Mouse (Mus musculus): ENCODE results near the gene Hcls1. TPM values are rescaled to one million over a fixed set of nuclear protein-coding genes. Genes with fewer than 3 reads are reported as not detected.

Hcls1 gene
- total and polyA plus RNA-seq, 2 experiments from 2014 or later = 3.9 to 4.7 TPM

DNA sequence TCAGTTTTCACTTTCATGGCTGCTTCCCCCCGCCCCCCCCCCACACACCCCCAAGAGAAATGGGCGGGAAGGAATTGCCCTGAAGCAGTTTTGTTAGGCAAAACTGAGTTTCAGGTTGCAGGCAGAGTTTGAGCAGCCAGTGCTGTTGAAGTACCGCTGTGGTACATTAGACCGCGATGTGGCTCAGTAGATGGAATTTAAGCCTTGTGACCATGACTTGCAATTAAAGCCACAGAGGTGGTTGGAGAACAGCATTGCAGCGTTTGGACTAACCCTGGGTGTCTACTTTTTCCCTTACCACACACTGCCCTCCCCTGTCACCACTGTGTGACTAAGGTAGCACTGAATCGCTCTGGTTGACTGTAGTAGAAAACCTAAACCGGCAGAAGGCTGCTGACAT is 54.7 kb downstream of the Hcls1 start:
- 0 out of 2 replicates have a peak, but pooled peaks have one; percentile 13 for TF ChIP-seq CTCF (IDR thresholded peaks at IDR 0.05; ENCODE audit: low read depth)
- TF ChIP-seq EP300 (IDR thresholded peaks at IDR 0.05; ENCODE audit: low read depth) = no peak
- Histone ChIP-seq H3K4me2 (ENCODE audit: low read depth, low read length) (peak overlapping the region; percentile 71), H3K4me3 (ENCODE audit: low read depth, low read length) (peak overlapping the region; percentile 58), H3K27ac (ENCODE audit: low read depth) (peak overlapping the region; percentile 97), H3K9me3 (replicated peaks; ENCODE audit: control insufficient read depth, low read length) (no peaks in the 10 kb centered on the region), H3K27me3 (ENCODE audit: control insufficient read depth, insufficient read depth, low read length) (no peaks in the 10 kb centered on the region), H3K9ac (replicated peaks; ENCODE audit: low read depth, low read length) (peak overlapping the region; percentile 73), H3K36me3 (replicated peaks; ENCODE audit: control insufficient read depth, insufficient read depth, low read length) (no peaks in the 10 kb centered on the region), H3K4me1 (ENCODE audit: control insufficient read depth, insufficient read depth) (peaks cover 12% of the 10 kb centered on the region)
- ATAC-seq (ENCODE audit: insufficient read depth, low read depth) = peak; percentile 78
- peak; percentile 78 for DNase-seq (ENCODE audit: low spot score)
- WGBS = 29% methylated on average over 8 of the region's 8 CpGs

DNA sequence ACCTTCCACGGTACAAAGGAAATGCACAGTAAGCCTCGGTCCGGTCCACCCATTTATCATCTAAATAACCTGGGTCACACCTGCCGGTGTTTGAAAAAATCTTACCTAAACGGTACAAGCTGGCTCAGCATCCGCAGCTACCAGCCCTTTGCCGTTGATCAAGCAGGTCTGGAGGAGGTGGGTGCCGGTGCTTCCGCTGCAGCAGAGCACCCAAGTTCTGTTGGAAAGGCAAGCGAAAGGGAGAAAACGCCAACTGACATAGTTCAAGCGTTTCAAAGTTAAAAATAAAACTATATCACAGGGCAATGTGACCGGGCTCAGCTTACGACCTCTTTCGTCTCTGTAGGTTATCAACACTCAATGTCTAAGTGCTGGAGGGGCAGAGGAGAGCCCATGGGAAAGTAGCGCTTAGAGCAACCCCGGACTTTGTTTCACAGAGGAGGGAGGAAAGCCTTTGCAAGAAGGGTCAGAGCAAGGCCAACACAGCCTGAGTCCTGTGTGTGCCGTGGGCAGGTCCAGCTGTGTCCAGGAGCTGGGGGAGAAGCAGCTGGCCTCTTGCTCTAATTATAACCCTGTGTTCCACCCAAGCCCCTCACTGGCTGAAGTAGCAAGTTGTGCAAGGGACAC is 55.3 kb downstream of the Hcls1 start, which contains the start of gene Fbxo40:
Fbxo40 (minus strand) TSS at position 469 of the 627 bp plus-strand sequence.
- TF ChIP-seq EP300 (IDR thresholded peaks at IDR 0.05; ENCODE audit: low read depth) = no peak
- no peak for TF ChIP-seq CTCF (IDR thresholded peaks at IDR 0.05; ENCODE audit: low read depth)
- DNase-seq (ENCODE audit: low spot score) = peak; percentile 84
- no peaks in the 10 kb centered on the region for H3K27me3 ChIP-seq (ENCODE audit: control insufficient read depth, insufficient read depth, low read length)
- H3K27ac ChIP-seq (ENCODE audit: low read depth) = peak within 1 kb of the TSS; percentile 97
- ATAC-seq (ENCODE audit: insufficient read depth, low read depth) = peak; percentile 87
- H3K36me3 ChIP-seq (replicated peaks; ENCODE audit: control insufficient read depth, insufficient read depth, low read length) = no peaks in the 10 kb centered on the region
- H3K9ac ChIP-seq (replicated peaks; ENCODE audit: low read depth, low read length) = peak within 1 kb of the TSS; percentile 73
- H3K4me1 ChIP-seq (ENCODE audit: control insufficient read depth, insufficient read depth) = peaks cover 12% of the 10 kb centered on the region
- H3K9me3 ChIP-seq (replicated peaks; ENCODE audit: control insufficient read depth, low read length) = no peaks in the 10 kb centered on the region
- peak within 1 kb of the TSS; percentile 71 for H3K4me2 ChIP-seq (ENCODE audit: low read depth, low read length)
- H3K4me3 ChIP-seq (ENCODE audit: low read depth, low read length) = peak within 1 kb of the TSS; percentile 58
- 26% methylated on average over 18 of the region's 18 CpGs for WGBS

DNA sequence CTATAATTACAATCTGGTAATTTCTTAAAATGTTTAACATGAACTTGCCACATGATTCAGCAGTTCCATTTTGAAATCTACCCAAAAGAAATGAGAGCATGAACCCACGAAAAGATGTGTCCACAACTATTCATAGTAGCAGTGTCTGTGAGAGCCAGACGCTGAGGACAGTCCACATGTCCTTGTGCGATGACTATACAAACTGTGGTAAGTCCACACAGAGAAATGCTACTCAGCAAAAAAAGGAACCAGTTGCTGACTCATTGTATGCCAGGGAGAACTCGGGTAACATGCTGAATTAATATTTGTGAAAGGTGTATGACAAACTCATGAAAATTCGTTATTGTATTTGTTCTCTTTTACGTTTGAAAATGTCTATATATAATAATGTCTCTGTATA is 62.9 kb downstream of the Hcls1 start:
- Histone ChIP-seq H3K9me3 (replicated peaks; ENCODE audit: control insufficient read depth, low read length) (no peaks in the 10 kb centered on the region), H3K36me3 (replicated peaks; ENCODE audit: control insufficient read depth, insufficient read depth, low read length) (no peaks in the 10 kb centered on the region), H3K27ac (ENCODE audit: low read depth) (no peak overlapping the region), H3K4me1 (ENCODE audit: control insufficient read depth, insufficient read depth) (no peaks in the 10 kb centered on the region), H3K4me3 (ENCODE audit: low read depth, low read length) (no peak overlapping the region), H3K27me3 (ENCODE audit: control insufficient read depth, insufficient read depth, low read length) (no peaks in the 10 kb centered on the region), H3K9ac (replicated peaks; ENCODE audit: low read depth, low read length) (no peak overlapping the region), H3K4me2 (ENCODE audit: low read depth, low read length) (no peak overlapping the region)
- DNase-seq (ENCODE audit: low spot score) = no peak
- 68% methylated on average over 6 of the region's 6 CpGs for WGBS
- no peak for TF ChIP-seq EP300 (IDR thresholded peaks at IDR 0.05; ENCODE audit: low read depth)
- TF ChIP-seq CTCF (IDR thresholded peaks at IDR 0.05; ENCODE audit: low read depth) = no peak
- no peak for ATAC-seq (ENCODE audit: insufficient read depth, low read depth)

DNA sequence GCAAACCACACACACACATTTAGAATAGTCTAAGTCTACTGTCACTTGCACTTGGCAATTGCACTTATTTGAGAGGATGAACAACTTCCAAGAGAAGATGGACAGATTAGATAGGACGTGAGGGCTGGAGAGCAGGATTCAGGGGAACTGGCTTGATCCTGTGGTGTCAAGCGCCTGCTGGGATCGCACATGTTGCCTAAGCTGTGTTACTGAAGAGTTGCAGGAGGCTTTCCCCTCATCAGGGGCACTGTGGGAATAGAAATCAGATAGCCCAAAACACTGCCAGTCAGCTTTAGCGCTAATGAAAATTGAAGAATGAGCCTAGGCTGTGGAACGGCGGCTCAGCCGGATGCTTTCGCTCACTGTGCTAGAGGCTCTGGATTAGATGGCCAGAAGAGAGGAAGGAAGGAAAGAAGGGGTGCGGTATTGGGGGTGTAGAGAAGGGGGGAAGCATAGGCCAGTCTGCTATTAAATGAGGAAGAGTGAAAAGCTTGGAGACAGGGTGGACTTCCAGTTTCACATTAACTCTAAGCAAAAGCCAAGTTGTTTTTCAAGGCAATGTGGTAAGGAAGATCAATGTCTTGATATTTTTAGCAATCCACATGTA is 64.7 kb downstream of the Hcls1 start:
- Histone ChIP-seq H3K36me3 (replicated peaks; ENCODE audit: control insufficient read depth, insufficient read depth, low read length) (no peaks in the 10 kb centered on the region), H3K9ac (replicated peaks; ENCODE audit: low read depth, low read length) (no peak overlapping the region), H3K4me2 (ENCODE audit: low read depth, low read length) (no peak overlapping the region), H3K27ac (ENCODE audit: low read depth) (no peak overlapping the region), H3K4me3 (ENCODE audit: low read depth, low read length) (no peak overlapping the region), H3K4me1 (ENCODE audit: control insufficient read depth, insufficient read depth) (no peaks in the 10 kb centered on the region), H3K27me3 (ENCODE audit: control insufficient read depth, insufficient read depth, low read length) (no peaks in the 10 kb centered on the region), H3K9me3 (replicated peaks; ENCODE audit: control insufficient read depth, low read length) (no peaks in the 10 kb centered on the region)
- no peak for TF ChIP-seq EP300 (IDR thresholded peaks at IDR 0.05; ENCODE audit: low read depth)
- TF ChIP-seq CTCF (IDR thresholded peaks at IDR 0.05; ENCODE audit: low read depth) = no peak
- 58% methylated on average over 9 of the region's 9 CpGs for WGBS
- ATAC-seq (ENCODE audit: insufficient read depth, low read depth) (no peak), DNase-seq (ENCODE audit: low spot score) (no peak)

DNA sequence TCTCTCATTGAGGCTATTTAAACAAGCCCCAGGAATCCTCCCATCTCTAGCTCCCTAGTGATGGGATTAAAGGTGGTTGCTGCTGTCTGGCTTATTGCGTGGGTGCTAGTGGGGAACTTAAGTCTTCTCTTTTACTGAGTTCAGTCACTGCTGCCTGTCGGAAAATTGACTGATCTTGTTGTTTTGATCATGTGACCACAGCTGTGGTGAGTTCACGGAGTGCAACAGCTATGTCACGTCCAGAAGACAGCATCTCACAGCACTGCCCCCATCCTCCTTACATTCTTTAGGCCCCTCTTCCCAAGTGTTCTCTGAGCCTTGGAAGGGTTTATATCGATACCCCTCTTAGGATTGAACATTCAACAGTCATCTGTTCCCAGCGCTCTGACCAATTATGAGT is 74.5 kb downstream of the Hcls1 start:
- WGBS = 70% methylated on average over 6 of the region's 6 CpGs
- ATAC-seq (ENCODE audit: insufficient read depth, low read depth) = no peak
- no peaks in the 10 kb centered on the region for H3K27me3 ChIP-seq (ENCODE audit: control insufficient read depth, insufficient read depth, low read length)

More for the DNA sequence above, 74.5 kb downstream of the Hcls1 start:
- DNase-seq (ENCODE audit: low spot score) = no peak
- Histone ChIP-seq H3K9ac (replicated peaks; ENCODE audit: low read depth, low read length) (no peak overlapping the region), H3K4me1 (ENCODE audit: control insufficient read depth, insufficient read depth) (peaks cover 15% of the 10 kb centered on the region), H3K4me2 (ENCODE audit: low read depth, low read length) (no peak overlapping the region), H3K9me3 (replicated peaks; ENCODE audit: control insufficient read depth, low read length) (no peaks in the 10 kb centered on the region), H3K36me3 (replicated peaks; ENCODE audit: control insufficient read depth, insufficient read depth, low read length) (no peaks in the 10 kb centered on the region), H3K27ac (ENCODE audit: low read depth) (no peak overlapping the region), H3K4me3 (ENCODE audit: low read depth, low read length) (no peak overlapping the region)
- TF ChIP-seq EP300 (IDR thresholded peaks at IDR 0.05; ENCODE audit: low read depth) (no peak), CTCF (IDR thresholded peaks at IDR 0.05; ENCODE audit: low read depth) (no peak)

Measured in heart, postnatal 0 days (tissue).